Mouse (Mus musculus): ENCODE data around the gene Crhbp. TPM values are rescaled to one million over a fixed set of nuclear protein-coding genes. Genes with fewer than 3 reads are reported as not detected.

Gene Crhbp
- not detected in 2 replicates for polyA plus RNA-seq (2011; ENCODE audit: insufficient read depth, insufficient read length, low read depth, missing spikeins)

DNA sequence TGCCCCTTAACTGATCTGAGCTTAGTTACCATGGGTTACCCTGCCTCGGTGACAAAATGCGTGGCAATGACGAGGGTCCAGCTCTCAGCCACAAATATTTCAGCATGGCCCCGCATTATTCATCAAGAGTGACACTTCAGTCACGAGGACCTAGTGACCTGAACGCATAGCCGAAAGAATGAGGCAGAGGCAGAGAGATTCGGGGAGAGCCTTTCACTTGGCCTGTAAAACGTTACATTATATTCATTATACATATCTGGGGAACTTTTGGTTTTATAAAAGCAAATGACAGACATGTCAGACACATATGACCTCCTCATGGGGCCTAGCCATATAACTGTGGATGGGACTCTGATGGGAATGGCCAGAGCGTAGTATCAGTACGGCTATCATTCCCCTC, at the start of gene Crhbp:
Gene Crhbp (minus strand): TSS at position 101 of the 400 bp plus-strand sequence.
- Histone ChIP-seq H3K9me3 (replicated peaks; ENCODE audit: control insufficient read depth, insufficient read depth, low read length, poor library complexity, severe bottlenecking) (no peaks in the 10 kb centered on the region), H3K4me3 (ENCODE audit: low read depth, low read length) (peak within 1 kb of the TSS; percentile 69), H3K9ac (ENCODE audit: low read depth, poor library complexity, severe bottlenecking) (peak within 1 kb of the TSS; percentile 73), H3K4me1 (ENCODE audit: control insufficient read depth, insufficient read depth, low read length) (no peaks in the 10 kb centered on the region), H3K36me3 (ENCODE audit: control insufficient read depth, insufficient read depth, low read length, poor library complexity, severe bottlenecking) (no peaks in the 10 kb centered on the region), H3K27me3 (ENCODE audit: control insufficient read depth, insufficient read depth, low read length, poor library complexity, severe bottlenecking) (0 out of 2 replicates have a peak, but pooled peaks cover 2% of the 10 kb centered on the region), H3K27ac (ENCODE audit: insufficient read depth, low read length) (no peak within 1 kb of the TSS)
- TF ChIP-seq POLR2A (IDR thresholded peaks at IDR 0.05; ENCODE audit: insufficient read depth, low read length) = no peak
- TF ChIP-seq CTCF (IDR thresholded peaks at IDR 0.05; ENCODE audit: low read depth, low read length) = no peak
- no peak for TF ChIP-seq EP300 (IDR thresholded peaks at IDR 0.05; ENCODE audit: insufficient read depth, low read depth, low read length)

DNA sequence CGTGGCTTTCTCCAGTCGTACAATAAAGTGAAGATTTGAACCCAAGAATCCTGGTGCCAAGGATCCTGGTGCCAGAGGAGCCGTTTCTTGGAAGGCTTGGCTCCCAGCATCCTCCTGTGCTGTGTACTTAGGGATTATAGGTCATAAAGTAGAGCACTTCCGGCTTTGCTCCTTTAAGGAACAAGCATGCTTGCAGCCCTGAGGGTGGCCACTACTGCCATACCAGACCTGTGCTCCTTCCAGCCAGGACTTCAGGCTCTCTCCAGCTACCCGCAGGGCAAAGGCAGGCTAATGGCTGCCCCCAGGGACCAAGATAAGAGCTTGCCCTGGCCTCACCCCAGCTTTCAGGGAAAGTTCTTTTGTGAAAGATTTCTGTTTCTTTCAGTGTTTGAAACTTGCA, 48.6 kb upstream of the Crhbp start:
- H3K27me3 ChIP-seq (ENCODE audit: control insufficient read depth, insufficient read depth, low read length, poor library complexity, severe bottlenecking) = no peaks in the 10 kb centered on the region
- H3K9me3 ChIP-seq (replicated peaks; ENCODE audit: control insufficient read depth, insufficient read depth, low read length, poor library complexity, severe bottlenecking) = no peaks in the 10 kb centered on the region
- H3K9ac ChIP-seq (ENCODE audit: low read depth, poor library complexity, severe bottlenecking) = no peak overlapping the region
- H3K27ac ChIP-seq (ENCODE audit: insufficient read depth, low read length) = no peak overlapping the region
- no peaks in the 10 kb centered on the region for H3K4me1 ChIP-seq (ENCODE audit: control insufficient read depth, insufficient read depth, low read length)
- TF ChIP-seq CTCF (IDR thresholded peaks at IDR 0.05; ENCODE audit: low read depth, low read length) = no peak
- no peak for TF ChIP-seq EP300 (IDR thresholded peaks at IDR 0.05; ENCODE audit: insufficient read depth, low read depth, low read length)
- TF ChIP-seq POLR2A (IDR thresholded peaks at IDR 0.05; ENCODE audit: insufficient read depth, low read length) = no peak
- no peaks in the 10 kb centered on the region for H3K36me3 ChIP-seq (ENCODE audit: control insufficient read depth, insufficient read depth, low read length, poor library complexity, severe bottlenecking)
- H3K4me3 ChIP-seq (ENCODE audit: low read depth, low read length) = no peak overlapping the region

DNA sequence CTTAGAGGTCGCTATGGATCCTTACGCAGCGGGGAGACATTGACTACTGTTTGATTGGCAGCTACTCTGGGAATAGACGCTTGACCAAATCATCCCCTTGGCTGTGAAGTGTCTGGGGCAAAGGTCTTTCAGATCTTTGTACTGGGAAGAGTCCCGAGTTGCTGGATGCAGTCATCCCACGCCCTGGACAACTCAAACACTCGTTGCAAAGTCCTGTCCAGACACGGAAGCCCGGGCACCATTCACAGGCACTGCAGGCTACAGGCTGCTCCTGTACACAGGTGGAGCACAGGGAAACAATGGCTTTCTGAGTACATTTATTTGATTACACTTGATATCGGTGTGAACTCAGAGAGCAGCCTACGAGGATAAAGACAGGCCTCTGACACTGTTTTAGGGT, 46.6 kb upstream of the Crhbp start:
- Histone ChIP-seq H3K27me3 (ENCODE audit: control insufficient read depth, insufficient read depth, low read length, poor library complexity, severe bottlenecking) (no peaks in the 10 kb centered on the region), H3K9me3 (replicated peaks; ENCODE audit: control insufficient read depth, insufficient read depth, low read length, poor library complexity, severe bottlenecking) (no peaks in the 10 kb centered on the region), H3K36me3 (ENCODE audit: control insufficient read depth, insufficient read depth, low read length, poor library complexity, severe bottlenecking) (no peaks in the 10 kb centered on the region), H3K4me3 (ENCODE audit: low read depth, low read length) (no peak overlapping the region), H3K9ac (ENCODE audit: low read depth, poor library complexity, severe bottlenecking) (no peak overlapping the region), H3K27ac (ENCODE audit: insufficient read depth, low read length) (no peak overlapping the region), H3K4me1 (ENCODE audit: control insufficient read depth, insufficient read depth, low read length) (no peaks in the 10 kb centered on the region)
- TF ChIP-seq EP300 (IDR thresholded peaks at IDR 0.05; ENCODE audit: insufficient read depth, low read depth, low read length) = no peak
- no peak for TF ChIP-seq CTCF (IDR thresholded peaks at IDR 0.05; ENCODE audit: low read depth, low read length)
- no peak for TF ChIP-seq POLR2A (IDR thresholded peaks at IDR 0.05; ENCODE audit: insufficient read depth, low read length)

DNA sequence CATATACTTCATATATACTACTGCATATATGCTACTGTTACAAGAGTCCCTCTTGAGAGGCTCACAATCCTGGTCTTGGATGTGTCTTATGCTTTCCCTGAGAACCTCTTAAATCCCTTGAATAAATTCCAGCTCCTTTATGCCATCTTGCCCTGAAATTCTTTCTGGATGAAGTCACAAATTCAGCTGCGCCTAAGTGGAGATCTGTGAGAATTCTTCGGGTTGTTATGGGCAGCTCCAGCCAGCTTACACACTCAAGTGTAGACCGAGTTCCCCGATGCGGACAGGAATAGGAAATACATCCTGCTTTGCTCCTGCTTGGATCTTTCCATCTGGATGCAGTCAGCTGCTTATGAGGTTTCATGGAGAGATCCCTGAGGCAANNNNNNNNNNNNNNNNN, 39.9 kb upstream of the Crhbp start:
- no peaks in the 10 kb centered on the region for H3K27me3 ChIP-seq (ENCODE audit: control insufficient read depth, insufficient read depth, low read length, poor library complexity, severe bottlenecking)
- H3K36me3 ChIP-seq (ENCODE audit: control insufficient read depth, insufficient read depth, low read length, poor library complexity, severe bottlenecking) = no peaks in the 10 kb centered on the region
- no peaks in the 10 kb centered on the region for H3K9me3 ChIP-seq (replicated peaks; ENCODE audit: control insufficient read depth, insufficient read depth, low read length, poor library complexity, severe bottlenecking)
- no peaks in the 10 kb centered on the region for H3K4me1 ChIP-seq (ENCODE audit: control insufficient read depth, insufficient read depth, low read length)
- H3K9ac ChIP-seq (ENCODE audit: low read depth, poor library complexity, severe bottlenecking) = no peak overlapping the region
- TF ChIP-seq POLR2A (IDR thresholded peaks at IDR 0.05; ENCODE audit: insufficient read depth, low read length) (no peak), EP300 (IDR thresholded peaks at IDR 0.05; ENCODE audit: insufficient read depth, low read depth, low read length) (no peak), CTCF (IDR thresholded peaks at IDR 0.05; ENCODE audit: low read depth, low read length) (no peak)
- no peak overlapping the region for H3K4me3 ChIP-seq (ENCODE audit: low read depth, low read length)
- no peak overlapping the region for H3K27ac ChIP-seq (ENCODE audit: insufficient read depth, low read length)

DNA sequence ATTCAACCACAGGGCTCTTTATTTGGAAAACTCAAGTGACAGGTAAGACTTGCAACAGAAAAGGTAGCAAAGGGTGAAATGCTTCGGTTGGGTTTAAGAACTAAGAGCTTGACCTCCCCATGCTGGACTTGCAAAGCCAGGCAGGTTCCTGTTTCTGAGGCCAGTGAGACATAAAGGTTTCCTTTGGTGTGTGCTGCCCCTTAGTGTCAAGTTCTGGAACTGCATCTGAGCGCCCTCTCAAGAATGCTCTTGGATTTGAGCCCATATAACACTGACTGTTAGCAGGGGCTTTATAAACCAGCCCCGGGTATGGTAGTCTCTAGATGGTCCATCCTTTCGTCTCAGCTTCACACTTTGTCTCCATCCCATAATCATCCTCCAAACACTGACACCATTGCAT, 36.7 kb upstream of the Crhbp start:
- H3K36me3 ChIP-seq (ENCODE audit: control insufficient read depth, insufficient read depth, low read length, poor library complexity, severe bottlenecking) = no peaks in the 10 kb centered on the region
- TF ChIP-seq CTCF (IDR thresholded peaks at IDR 0.05; ENCODE audit: low read depth, low read length) = peak; percentile 65
- TF ChIP-seq EP300 (IDR thresholded peaks at IDR 0.05; ENCODE audit: insufficient read depth, low read depth, low read length) = no peak
- no peak for TF ChIP-seq POLR2A (IDR thresholded peaks at IDR 0.05; ENCODE audit: insufficient read depth, low read length)

DNA sequence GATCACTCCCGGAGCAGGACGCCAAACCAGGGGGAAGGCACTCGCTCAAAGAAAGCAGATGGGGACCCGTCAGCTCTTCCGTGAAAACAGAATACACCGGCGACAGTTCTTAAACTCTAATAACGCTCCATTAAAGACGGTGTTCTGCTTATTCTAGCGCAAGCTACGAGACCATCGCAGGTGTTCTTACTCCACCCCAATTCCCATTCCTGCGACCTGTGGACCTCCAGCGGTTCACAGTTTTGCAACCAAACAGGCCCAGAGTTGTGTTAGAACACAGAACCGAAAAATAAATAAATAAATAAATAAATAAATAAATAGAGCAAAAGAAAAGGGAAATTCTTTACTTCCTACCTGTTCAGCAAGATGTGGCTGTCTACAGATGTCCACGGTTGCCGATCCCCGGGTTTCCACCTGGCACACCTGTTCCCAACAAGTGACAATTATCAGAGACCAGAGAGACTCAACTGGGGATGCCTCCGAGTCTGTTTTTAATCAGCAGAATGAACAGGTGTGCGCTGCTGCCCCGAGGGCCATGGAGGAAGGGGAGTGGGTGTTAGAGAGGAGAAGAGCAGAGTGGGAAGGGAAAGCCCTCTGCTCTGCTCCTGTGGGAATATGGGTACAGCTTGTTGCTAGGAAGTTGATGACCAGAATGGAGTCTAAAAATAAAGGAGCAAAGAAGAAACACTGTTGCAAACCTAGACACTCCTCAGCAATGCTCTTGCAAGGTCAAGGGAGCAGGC, 34.1 kb upstream of the Crhbp start, which contains the start of gene S100z:
Gene S100z (minus strand): TSS at position 51 of the 743 bp plus-strand sequence.
- no peak for TF ChIP-seq CTCF (IDR thresholded peaks at IDR 0.05; ENCODE audit: low read depth, low read length)
- TF ChIP-seq POLR2A (IDR thresholded peaks at IDR 0.05; ENCODE audit: insufficient read depth, low read length) = no peak
- no peak for TF ChIP-seq EP300 (IDR thresholded peaks at IDR 0.05; ENCODE audit: insufficient read depth, low read depth, low read length)
- Histone ChIP-seq H3K9ac (ENCODE audit: low read depth, poor library complexity, severe bottlenecking) (no peak within 1 kb of the TSS), H3K36me3 (ENCODE audit: control insufficient read depth, insufficient read depth, low read length, poor library complexity, severe bottlenecking) (no peaks in the 10 kb centered on the region), H3K4me3 (ENCODE audit: low read depth, low read length) (no peak within 1 kb of the TSS), H3K4me1 (ENCODE audit: control insufficient read depth, insufficient read depth, low read length) (no peaks in the 10 kb centered on the region), H3K27me3 (ENCODE audit: control insufficient read depth, insufficient read depth, low read length, poor library complexity, severe bottlenecking) (no peaks in the 10 kb centered on the region), H3K27ac (ENCODE audit: insufficient read depth, low read length) (no peak within 1 kb of the TSS), H3K9me3 (replicated peaks; ENCODE audit: control insufficient read depth, insufficient read depth, low read length, poor library complexity, severe bottlenecking) (no peaks in the 10 kb centered on the region)

More for the DNA sequence above, 36.7 kb upstream of the Crhbp start:
- Histone ChIP-seq H3K9ac (ENCODE audit: low read depth, poor library complexity, severe bottlenecking) (no peak overlapping the region), H3K27ac (ENCODE audit: insufficient read depth, low read length) (no peak overlapping the region), H3K4me3 (ENCODE audit: low read depth, low read length) (no peak overlapping the region), H3K27me3 (ENCODE audit: control insufficient read depth, insufficient read depth, low read length, poor library complexity, severe bottlenecking) (no peaks in the 10 kb centered on the region), H3K4me1 (ENCODE audit: control insufficient read depth, insufficient read depth, low read length) (no peaks in the 10 kb centered on the region), H3K9me3 (replicated peaks; ENCODE audit: control insufficient read depth, insufficient read depth, low read length, poor library complexity, severe bottlenecking) (no peaks in the 10 kb centered on the region)
